Mouse (Mus musculus) heart, adult 18-20 months (tissue): ENCODE data around the gene Haao. TPM values are rescaled to one million over a fixed set of nuclear protein-coding genes. Genes with fewer than 3 reads are reported as not detected.

Experiments used
- DNase-seq, 2 experiments: peaks; one replicate each; pipeline ENCODE4 v3.0.0; 2021 to 2022; ENCODE audit warnings: mixed read lengths in 1 of 2
- long read RNA-seq, 2 experiments: library from polyadenylated mRNA; stranded (forward); transcript quantifications; one replicate each; pipeline ENCODE4 v2.0.0; 2021
- total RNA-seq, 2 experiments: library from RNA; stranded (reverse); gene quantifications; 2 replicates each; pipeline ENCODE4 v1.2.3; 2021

The Haao gene
- total RNA-seq: 1 to 10 TPM in 1 of 2 experiments, under 1 TPM in 1; 0.27 to 2.0 TPM
- long read RNA-seq, experiment 1, partial matches to known transcripts: 1 of 1 reads
- long read RNA-seq, experiment 1, other reads (novel, unspliced or antisense): 0 of 1 reads
- long read RNA-seq, experiment 2: 0 reads

- peak in 1 of 2 experiments; percentile 40 for DNase-seq
Measured at GRCm38 (mm10) chr17:83847815-83848214, at the start of gene Haao. Gene Haao, minus strand, starts transcription at chr17:83847963.

GRCm38 (mm10) chr17:83897361-83897799 lies 49.6 kb upstream of the Haao start:
- DNase-seq: peak in 1 of 2 experiments; percentile 56

GRCm38 (mm10) chr17:83896723-83897122 lies 49.0 kb upstream of the Haao start:
- DNase-seq: peak in 1 of 2 experiments; percentile 75

- DNase-seq: peak; percentile 58 to 69
Measured at GRCm38 (mm10) chr17:83895321-83895770, 47.6 kb upstream of the Haao start.

- DNase-seq: no peak
Measured at GRCm38 (mm10) chr17:83893134-83893533, 45.4 kb upstream of the Haao start.

- DNase-seq: peak in 1 of 2 experiments; percentile 59
Measured at GRCm38 (mm10) chr17:83891864-83892263, 44.1 kb upstream of the Haao start.

GRCm38 (mm10) chr17:83890373-83890696 lies 42.6 kb upstream of the Haao start:
- DNase-seq: peak in 1 of 2 experiments; percentile 60

GRCm38 (mm10) chr17:83889691-83890372 lies 42.1 kb upstream of the Haao start:
- DNase-seq: peak; percentile 66 to 78

- no peak for DNase-seq
Measured at GRCm38 (mm10) chr17:83889329-83889690, 41.5 kb upstream of the Haao start.

- no peak for DNase-seq
Measured at GRCm38 (mm10) chr17:83887241-83887640, 39.5 kb upstream of the Haao start.

GRCm38 (mm10) chr17:83886395-83886794 lies 38.6 kb upstream of the Haao start:
- no peak for DNase-seq

GRCm38 (mm10) chr17:83885750-83886149 lies 38.0 kb upstream of the Haao start:
- no peak for DNase-seq

GRCm38 (mm10) chr17:83885021-83885582 lies 37.3 kb upstream of the Haao start:
- DNase-seq: no peak

- no peak for DNase-seq
Measured at GRCm38 (mm10) chr17:83882788-83883187, 35.0 kb upstream of the Haao start.

GRCm38 (mm10) chr17:83881071-83881470 lies 33.3 kb upstream of the Haao start:
- DNase-seq: no peak

- DNase-seq: no peak
Measured at GRCm38 (mm10) chr17:83880174-83880710, 32.5 kb upstream of the Haao start.

- no peak for DNase-seq
Measured at GRCm38 (mm10) chr17:83879631-83880030, 31.9 kb upstream of the Haao start.

GRCm38 (mm10) chr17:83874610-83875009 lies 26.8 kb upstream of the Haao start:
- DNase-seq: no peak

GRCm38 (mm10) chr17:83873363-83874141 lies 25.8 kb upstream of the Haao start:
- peak; percentile 74 to 91 for DNase-seq

GRCm38 (mm10) chr17:83872806-83873348 lies 25.1 kb upstream of the Haao start:
- peak; percentile 85 to 88 for DNase-seq

- no peak for DNase-seq
Measured at GRCm38 (mm10) chr17:83871354-83871753, 23.6 kb upstream of the Haao start.

GRCm38 (mm10) chr17:83870385-83870784 lies 22.6 kb upstream of the Haao start:
- DNase-seq: no peak
